Mouse (Mus musculus) heart, postnatal 0 days (tissue): ENCODE measurements around the gene Pfkfb2. TPM values are rescaled to one million over a fixed set of nuclear protein-coding genes. Genes with fewer than 3 reads are reported as not detected.

ENCODE experiments used
- ATAC-seq: fragments of 200-750 bp; cut with Nextera tagmentation; 2 replicates; pipeline ENCODE4 v1.8.0; 2017; ENCODE audit warnings: low read depth, moderate number of reproducible peaks, moderate library complexity; ENCODE audit not compliant: insufficient read depth
- DNase-seq: peaks from one replicate; pipeline ENCODE4 v3.0.0-alpha.2; 2016; ENCODE audit warnings: low spot score
- H3K27ac ChIP-seq: fragments of 300-500 bp; sonication (generic); 2 replicates; pipeline ENCODE4 v1.5.1; 2014; ENCODE audit warnings: low read depth, mild to moderate bottlenecking
- H3K27me3 ChIP-seq: fragments of 300-500 bp; sonication (generic); 2 replicates; pipeline ENCODE4 v1.6.1; 2014; ENCODE audit warnings: low read length, mixed read lengths; ENCODE audit not compliant: control insufficient read depth, insufficient read depth
- H3K36me3 ChIP-seq: fragments of 300-500 bp; sonication (generic); replicated peaks from 2 replicates; pipeline ENCODE4 v1.6.1; 2014; ENCODE audit warnings: low read length, mixed read lengths; ENCODE audit not compliant: control insufficient read depth, insufficient read depth
- H3K4me1 ChIP-seq: fragments of 300-500 bp; sonication (generic); 2 replicates; pipeline ENCODE4 v1.6.1; 2014; ENCODE audit warnings: antibody characterized with exemption; ENCODE audit not compliant: control insufficient read depth, insufficient read depth
- H3K4me2 ChIP-seq: fragments of 300-500 bp; sonication (generic); 2 replicates; pipeline ENCODE4 v1.6.1; 2014; ENCODE audit warnings: low read depth, mild to moderate bottlenecking, low read length, moderate library complexity
- H3K4me3 ChIP-seq: fragments of 300-500 bp; sonication (generic); 2 replicates; pipeline ENCODE4 v1.5.1; 2014; ENCODE audit warnings: low read depth, low read length
- H3K9ac ChIP-seq: fragments of 300-500 bp; sonication (generic); replicated peaks from 2 replicates; pipeline ENCODE4 v1.6.1; 2014; ENCODE audit warnings: low read depth, low read length, mixed read lengths
- H3K9me3 ChIP-seq: fragments of 300-500 bp; sonication (generic); replicated peaks from 2 replicates; pipeline ENCODE4 v1.6.1; 2016; ENCODE audit warnings: low read length; ENCODE audit not compliant: control insufficient read depth
- CTCF ChIP-seq: IDR thresholded peaks from 2 replicates; pipeline ENCODE4 v1.5.1; 2016; ENCODE audit warnings: antibody characterized with exemption, control low read depth, low read depth
- EP300 ChIP-seq: IDR thresholded peaks from 2 replicates; pipeline ENCODE4 v1.6.1; 2016; ENCODE audit warnings: antibody characterized with exemption, low read depth
- WGBS: fragments of 180-500 bp; shearing (Covaris S2); extraction: QIAGEN DNeasy Blood & Tissue Kit; methylation state at CpG from one replicate; pipeline ENCODE4 v1.1.7; 2014; 5-methylcytosine and 5-hydroxymethylcytosine counted together
- polyA plus RNA-seq: library from polyadenylated mRNA; unstranded; fragments of >200 nt; fragmentation: Nextera tagmentation; extraction: Ambion mirVana; gene quantifications from 2 replicates; pipeline ENCODE4 v1.2.1, GENCODE M21; 2015
- total RNA-seq: library from RNA; depleted of rRNA; stranded (reverse); fragments of >200 nt; gene quantifications from 2 replicates; pipeline ENCODE4 v1.2.3, GENCODE M21; 2014; ENCODE audit warnings: low replicate concordance

Gene Pfkfb2
- total and polyA plus RNA-seq, 2 experiments from 2014 or later: 8.2 to 19.0 TPM

GRCm38 (mm10) chr1:130717291-130717871 is 11.7 kb downstream of the Pfkfb2 start, which contains the start of gene Yod1:
Yod1 (plus strand) TSS chr1:130717327.
- H3K9me3 ChIP-seq: no peaks in the 10 kb centered on the region
- WGBS: under 1% methylated on average over 53 of the region's 54 CpGs

GRCm38 (mm10) chr1:130716513-130717290 is 12.4 kb downstream of the Pfkfb2 start:
- Histone ChIP-seq H3K36me3 (peaks cover 10% of the 10 kb centered on the region), H3K4me2 (peak overlapping the region; percentile 96), H3K27me3 (no peaks in the 10 kb centered on the region), H3K9ac (peak overlapping the region; percentile 76), H3K4me1 (peaks cover 3% of the 10 kb centered on the region; the same call in 1 of the 2 replicates), H3K4me3 (peak overlapping the region; percentile 65), H3K27ac (peak overlapping the region; percentile 88), H3K9me3 (no peaks in the 10 kb centered on the region)
- ATAC-seq (peak; percentile 14), DNase-seq (peak; percentile 32)
- WGBS: under 1% methylated on average over 42 of the region's 42 CpGs
- no peak for TF ChIP-seq CTCF
- TF ChIP-seq EP300: no peak; the same call in 1 of the 2 replicates

More at GRCm38 (mm10) chr1:130717291-130717871, 11.7 kb downstream of the Pfkfb2 start, which contains the start of gene Yod1:
- Histone ChIP-seq H3K36me3 (peaks cover 9% of the 10 kb centered on the region), H3K4me2 (peak within 1 kb of the TSS; percentile 96), H3K27me3 (no peaks in the 10 kb centered on the region), H3K27ac (peak within 1 kb of the TSS; percentile 88), H3K4me3 (peak within 1 kb of the TSS; percentile 65), H3K4me1 (peaks cover 3% of the 10 kb centered on the region; the same call in 1 of the 2 replicates), H3K9ac (peak within 1 kb of the TSS; percentile 76)
- DNase-seq (peak; percentile 86), ATAC-seq (peak; percentile 81)
- TF ChIP-seq CTCF: no peak; the same call in 1 of the 2 replicates
- peak; percentile 95 for TF ChIP-seq EP300

- WGBS: 3% methylated on average over 3 of the region's 3 CpGs
- ATAC-seq (no peak), DNase-seq (no peak)
- Histone ChIP-seq H3K4me3 (peak overlapping the region; percentile 65), H3K4me2 (peak overlapping the region; percentile 96), H3K36me3 (peaks cover 12% of the 10 kb centered on the region), H3K4me1 (peaks cover 3% of the 10 kb centered on the region; the same call in 1 of the 2 replicates), H3K27ac (peak overlapping the region; percentile 88), H3K9ac (peak overlapping the region; percentile 76), H3K27me3 (no peaks in the 10 kb centered on the region), H3K9me3 (no peaks in the 10 kb centered on the region)
- TF ChIP-seq CTCF (no peak), EP300 (peak; percentile 9; the same call in 1 of the 2 replicates)
Observed at GRCm38 (mm10) chr1:130716218-130716512, 12.9 kb downstream of the Pfkfb2 start.

- Histone ChIP-seq H3K36me3 (peaks cover 8% of the 10 kb centered on the region), H3K4me2 (peak within 1 kb of the TSS; percentile 96), H3K27ac (peak within 1 kb of the TSS; percentile 88), H3K4me3 (peak within 1 kb of the TSS; percentile 65), H3K4me1 (peaks cover 4% of the 10 kb centered on the region; the same call in 1 of the 2 replicates), H3K9me3 (no peaks in the 10 kb centered on the region), H3K9ac (peak within 1 kb of the TSS; percentile 76), H3K27me3 (no peaks in the 10 kb centered on the region)
- peak; percentile 90 for DNase-seq
- TF ChIP-seq EP300 (peak; percentile 19; the same call in 1 of the 2 replicates), CTCF (peak; percentile 7; the same call in 1 of the 2 replicates)
- peak; percentile 85 for ATAC-seq
- WGBS: under 1% methylated on average over 38 of the region's 38 CpGs
Observed at GRCm38 (mm10) chr1:130715561-130716217, 13.4 kb downstream of the Pfkfb2 start, which contains the start of gene Gm29427. Gm29427 (minus strand) TSS chr1:130715799.

GRCm38 (mm10) chr1:130714046-130714445 is 15.0 kb downstream of the Pfkfb2 start:
- no peak overlapping the region for H3K4me2 ChIP-seq
- H3K4me3 ChIP-seq: no peak overlapping the region
- H3K27ac ChIP-seq: no peak overlapping the region
- H3K36me3 ChIP-seq: peaks cover 8% of the 10 kb centered on the region; the same call in 1 of the 2 replicates
- no peak overlapping the region for H3K9ac ChIP-seq
- H3K4me1 ChIP-seq: peaks cover 8% of the 10 kb centered on the region; the same call in 1 of the 2 replicates
- TF ChIP-seq CTCF (no peak), EP300 (no peak)
- H3K27me3 ChIP-seq: no peaks in the 10 kb centered on the region
- ATAC-seq (no peak), DNase-seq (no peak)
- WGBS: 79% methylated on average over 4 of the region's 4 CpGs
- H3K9me3 ChIP-seq: no peaks in the 10 kb centered on the region
